ENCODE assay signal across 8 mouse cellular contexts in the genomic region with DNA sequence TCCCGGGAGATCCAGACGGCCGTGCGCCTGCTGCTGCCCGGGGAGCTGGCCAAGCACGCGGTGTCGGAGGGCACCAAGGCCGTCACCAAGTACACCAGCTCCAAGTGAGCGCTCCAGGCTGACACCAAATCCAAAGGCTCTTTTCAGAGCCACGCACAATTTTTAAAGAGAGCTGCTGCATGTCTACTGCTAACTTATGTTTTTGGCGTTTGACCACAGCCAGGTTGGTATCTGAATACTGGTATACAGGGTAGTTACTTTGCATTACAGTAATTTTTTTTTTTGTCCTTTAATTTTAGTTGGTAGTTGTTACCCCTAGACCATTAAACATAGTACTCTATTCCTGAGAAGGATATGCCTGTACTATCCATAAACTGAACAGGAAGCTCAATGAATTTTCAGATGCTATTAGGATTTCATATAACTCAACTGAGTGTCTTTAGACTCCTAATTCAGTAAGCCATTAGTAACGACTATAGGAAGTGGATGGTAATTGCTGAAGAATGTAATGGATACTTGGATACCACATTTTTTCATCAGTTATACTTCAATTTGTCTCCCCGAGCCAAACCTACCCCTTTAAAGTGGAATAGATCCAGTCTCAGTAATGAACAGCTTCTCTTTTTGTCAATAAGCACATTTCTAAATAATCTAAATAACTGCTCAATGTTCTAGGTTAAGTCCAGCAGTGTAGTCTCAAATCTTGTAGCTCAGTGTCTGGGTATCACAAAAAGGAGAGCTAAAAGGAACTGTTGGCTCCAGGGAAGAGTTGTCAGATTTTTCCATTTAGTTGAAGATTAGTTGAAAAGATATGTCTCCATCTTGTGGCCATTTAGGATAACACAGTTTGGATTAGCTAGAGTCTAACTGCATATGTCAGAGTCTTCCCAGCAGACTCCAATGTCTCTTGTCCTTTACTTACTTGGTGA. TPM values are rescaled to one million over a fixed set of nuclear protein-coding genes. Genes with fewer than 3 reads are reported as not detected.
A peak's percentile ranks its signal among the peaks of the same experiment; 100 is the strongest.
DNase-seq lines count a peak whose midpoint lies in the region; ATAC-seq and TF ChIP-seq lines count a peak whose summit lies in the region.

No protein-coding gene starts in this region.

- in situ Hi-C loops in CH12.LX (cut with MboI; ENCODE audit: low pct_ligation_motif_present, low pct_unique_long_range_greater_than_20kb, low sequenced_read_pairs): loop anchor here (10.0 to 25.0 kb wide), 2 partner anchors 1381 to 1719 kb away; a partner anchor contains a TSS

- no peaks in the 10 kb centered on the region for H3K79me2 ChIP-seq in CH12.LX (replicated peaks; ENCODE audit: control insufficient read depth, extremely low read depth, insufficient read depth, poor library complexity, severe bottlenecking)

- dilution Hi-C loops in CH12.LX (cut with MboI; ENCODE audit: extremely low pct_ligation_motif_present, extremely low pct_unique_long_range_greater_than_20kb, low sequenced_read_pairs): no loop called here

- peak overlapping the region; percentile 14 to 35 (median 17) for H3K4me3 ChIP-seq in CH12.LX (replicated peaks in 1 of 3; ENCODE audit: low read depth in 2 of 3, low read length in 2 of 3, poor library complexity in 1 of 3)
- H3K4me3 ChIP-seq in embryonic facial prominence, embryonic 10.5 days: peak overlapping the region; percentile 57

- no peaks in the 10 kb centered on the region for H3K36me3 ChIP-seq in CH12.LX (replicated peaks in 1 of 2; ENCODE audit: control insufficient read depth in 1 of 2, insufficient read depth in 1 of 2, low read length in 1 of 2)
- no peaks in the 10 kb centered on the region for H3K36me3 ChIP-seq in embryonic facial prominence, embryonic 10.5 days (replicated peaks)

- peak overlapping the region; percentile 67; the same call in 1 of the 2 replicates for H3K4me2 ChIP-seq in CH12.LX (ENCODE audit: insufficient read depth, low read depth, poor library complexity, severe bottlenecking)

- TF ChIP-seq EP300 in CH12.LX (IDR thresholded peaks at IDR 0.05; ENCODE audit: low read length): no peak

- peak; percentile 84 for TF ChIP-seq POLR2A in CH12.LX (IDR thresholded peaks at IDR 0.05; ENCODE audit: low read depth, low read length)

- peak; percentile 27 to 67; a peak in 3 of 4 replicates for TF ChIP-seq CTCF in CH12.LX (conservative IDR thresholded peaks at IDR 0.05 in 1 of 2, IDR thresholded peaks at IDR 0.05 in 1 of 2; ENCODE audit: low read depth in 2 of 2, low read length in 2 of 2)

- peak; percentile 32 for ATAC-seq in megakaryocyte-erythroid progenitor cell, adult 5-6 weeks (replicated peaks; ENCODE audit: low FRiP score, low TSS enrichment, poor library complexity, severe bottlenecking)

- H3K9ac ChIP-seq in CH12.LX (ENCODE audit: insufficient read depth, low read depth): peak overlapping the region; percentile 63

- peaks cover 0 to 49% of the 10 kb centered on the region in 2 experiments; a peak in 2 of 4 replicates for H3K4me1 ChIP-seq in CH12.LX (ENCODE audit: control insufficient read depth in 1 of 2, insufficient read depth in 2 of 2)
- peaks cover 15% of the 10 kb centered on the region for H3K4me1 ChIP-seq in embryonic facial prominence, embryonic 10.5 days

- TF ChIP-seq RAD21 in CH12.LX (IDR thresholded peaks at IDR 0.05; ENCODE audit: low read depth, low read length): no peak

- peak; percentile 38 for DNase-seq in gastrocnemius, adult 18-20 months (ENCODE audit: low spot score)
- DNase-seq in gastrocnemius, postnatal 25 days: no peak
- DNase-seq in CH12.LX (ENCODE audit: extremely low read depth): peak; percentile 82
- peak; percentile 46 for DNase-seq in embryonic facial prominence, embryonic 10.5 days (ENCODE audit: low spot score)
- peak; percentile 86 for DNase-seq in hindlimb bud, embryonic 11.5 days (ENCODE audit: extremely low spot score, low read depth, low spot score)
- no peak for DNase-seq in yolk sac, embryonic 10.5 days (ENCODE audit: low spot score)
- no peak for DNase-seq in adrenal gland, postnatal 4 days (ENCODE audit: low spot score in 2 of 2)

- WGBS in embryonic facial prominence, embryonic 10.5 days: under 1% methylated on average over 14 of the region's 14 CpGs

- no peaks in the 10 kb centered on the region for H3K27me3 ChIP-seq in CH12.LX (replicated peaks)
- H3K27me3 ChIP-seq in embryonic facial prominence, embryonic 10.5 days (replicated peaks; ENCODE audit: low read depth, poor library complexity, severe bottlenecking): no peaks in the 10 kb centered on the region

- peak overlapping the region; percentile 75 for H3K27ac ChIP-seq in CH12.LX (ENCODE audit: insufficient read depth, low read depth)
- peak overlapping the region; percentile 80 for H3K27ac ChIP-seq in embryonic facial prominence, embryonic 10.5 days (replicated peaks)

- H3K9me3 ChIP-seq in CH12.LX (replicated peaks; ENCODE audit: low read length): no peaks in the 10 kb centered on the region
- no peaks in the 10 kb centered on the region for H3K9me3 ChIP-seq in embryonic facial prominence, embryonic 10.5 days

TF ChIP-seq in CH12.LX, 34 proteins besides CTCF, POLR2A, EP300 and RAD21 (continues in another document):
- TF ChIP-seq MAX (IDR thresholded peaks at IDR 0.05; ENCODE audit: low read length) (no peak), SIN3A (IDR thresholded peaks at IDR 0.05; ENCODE audit: low read length) (peak; percentile 62; the same call in 1 of the 2 replicates), ZMIZ1 (IDR thresholded peaks at IDR 0.05; ENCODE audit: low read depth, low read length) (peak; percentile 98), ZNF384 (IDR thresholded peaks at IDR 0.05; ENCODE audit: low read depth, low read length) (peak; percentile 42; the same call in 1 of the 2 replicates), GABPA (IDR thresholded peaks at IDR 0.05; ENCODE audit: insufficient replicate concordance, low read depth, low read length) (no peak), E2F4 (IDR thresholded peaks at IDR 0.05; ENCODE audit: insufficient replicate concordance, low read depth, low read length) (no peak), NELFE (IDR thresholded peaks at IDR 0.05; ENCODE audit: low read depth, low read length) (peak; percentile 89; the same call in 1 of the 2 replicates), IRF4 (IDR thresholded peaks at IDR 0.05; ENCODE audit: low read depth, low read length) (no peak), TCF12 (IDR thresholded peaks at IDR 0.05; ENCODE audit: low read depth, low read length) (no peak)

RNA-seq across cellular contexts. Expression of a gene that starts 0.8 kb away (rescaled TPM):
- total RNA-seq in gastrocnemius, adult 18-20 months (2021): 1 to 10 TPM; 2.4 to 2.7 TPM
- 10 to 100 TPM in 1 of 2 experiments, 1 to 10 TPM in 1; 5.3 to 14.5 TPM for total RNA-seq in gastrocnemius, postnatal 25 days (2021)
- total RNA-seq in CH12.LX (2012; rRNA removed) (1,723 and 1,790 TPM in 2 replicates), CH12.LX (2014; rRNA removed) (23.2 and 23.8 TPM in 2 replicates)
- polyA plus RNA-seq in CH12.LX (2012; ENCODE audit: insufficient read length, low read depth): 0.72 and 2.5 TPM in 2 replicates
- polyA plus RNA-seq in embryonic facial prominence, embryonic 10.5 days (2016; fragmentation: Nextera tagmentation; extraction: Ambion mirVana): 12.4 and 15.1 TPM in 2 replicates
- 238 and 405 TPM in 2 replicates for total RNA-seq in megakaryocyte-erythroid progenitor cell, adult 5-6 weeks (2014; fragmentation: Nextera tagmentation)
- total RNA-seq in megakaryocyte-erythroid progenitor cell, adult 5-6 weeks (2017): 313 and 664 TPM in 2 replicates
- 100 to 1,000 TPM; 290 to 321 TPM for total RNA-seq in adrenal gland, postnatal 4 days (2021)

RNA-seq across cellular contexts. Expression of a gene that starts 1.0 kb away (rescaled TPM):
- 1 to 10 TPM; 2.5 to 2.9 TPM for total RNA-seq in gastrocnemius, adult 18-20 months (2021)
- 10 to 100 TPM in 1 of 2 experiments, 1 to 10 TPM in 1; 3.5 to 16.1 TPM for total RNA-seq in gastrocnemius, postnatal 25 days (2021)
- total RNA-seq in CH12.LX (2012; rRNA removed) (576 and 708 TPM in 2 replicates), CH12.LX (2014; rRNA removed) (21.8 and 22.0 TPM in 2 replicates)
- 7.3 and 13.0 TPM in 2 replicates for polyA plus RNA-seq in CH12.LX (2012; ENCODE audit: insufficient read length, low read depth)
- polyA plus RNA-seq in embryonic facial prominence, embryonic 10.5 days (2016; fragmentation: Nextera tagmentation; extraction: Ambion mirVana): 75.8 and 77.8 TPM in 2 replicates
- 19.5 and 69.6 TPM in 2 replicates for total RNA-seq in megakaryocyte-erythroid progenitor cell, adult 5-6 weeks (2014; fragmentation: Nextera tagmentation)
- 882 and 1,306 TPM in 2 replicates for total RNA-seq in megakaryocyte-erythroid progenitor cell, adult 5-6 weeks (2017)
- 100 to 1,000 TPM; 373 to 414 TPM for total RNA-seq in adrenal gland, postnatal 4 days (2021)

RNA-seq across cellular contexts. Expression of a gene that starts 2.6 kb away (rescaled TPM):
- 10 to 100 TPM; 27.1 to 27.8 TPM for total RNA-seq in gastrocnemius, adult 18-20 months (2021)
- total RNA-seq in gastrocnemius, postnatal 25 days (2021): 10 to 100 TPM; 30.9 to 31.7 TPM
- total RNA-seq in CH12.LX (2012; rRNA removed) (768 and 812 TPM in 2 replicates), CH12.LX (2014; rRNA removed) (29.9 and 35.7 TPM in 2 replicates)
- polyA plus RNA-seq in CH12.LX (2012; ENCODE audit: insufficient read length, low read depth): 6.4 TPM in 2 replicates
- 37.1 and 38.7 TPM in 2 replicates for polyA plus RNA-seq in embryonic facial prominence, embryonic 10.5 days (2016; fragmentation: Nextera tagmentation; extraction: Ambion mirVana)
- total RNA-seq in megakaryocyte-erythroid progenitor cell, adult 5-6 weeks (2014; fragmentation: Nextera tagmentation): 56.5 and 110 TPM in 2 replicates
- 136 and 141 TPM in 2 replicates for total RNA-seq in megakaryocyte-erythroid progenitor cell, adult 5-6 weeks (2017)
- total RNA-seq in adrenal gland, postnatal 4 days (2021): 100 to 1,000 TPM; 221 to 240 TPM

RNA-seq across cellular contexts. Expression of a gene that starts 8.1 kb away (rescaled TPM):
- 1 to 10 TPM; 2.1 to 3.6 TPM for total RNA-seq in gastrocnemius, adult 18-20 months (2021)
- 10 to 100 TPM; 13.9 to 29.0 TPM for total RNA-seq in gastrocnemius, postnatal 25 days (2021)
- total RNA-seq in CH12.LX (2012; rRNA removed): 2,586 and 2,636 TPM in 2 replicates
- total RNA-seq in CH12.LX (2014; rRNA removed): 38.2 and 47.2 TPM in 2 replicates
- 3.7 and 8.1 TPM in 2 replicates for polyA plus RNA-seq in CH12.LX (2012; ENCODE audit: insufficient read length, low read depth)
- polyA plus RNA-seq in embryonic facial prominence, embryonic 10.5 days (2016; fragmentation: Nextera tagmentation; extraction: Ambion mirVana): 8.5 and 10.0 TPM in 2 replicates
- 142 and 423 TPM in 2 replicates for total RNA-seq in megakaryocyte-erythroid progenitor cell, adult 5-6 weeks (2014; fragmentation: Nextera tagmentation)
- 812 and 1,118 TPM in 2 replicates for total RNA-seq in megakaryocyte-erythroid progenitor cell, adult 5-6 weeks (2017)
- total RNA-seq in adrenal gland, postnatal 4 days (2021): 100 to 1,000 TPM; 500 to 615 TPM

RNA-seq across cellular contexts. Expression of a gene that starts 8.4 kb away (rescaled TPM):
- total RNA-seq in gastrocnemius, adult 18-20 months (2021): 1 to 10 TPM; 1.6 to 2.2 TPM
- 1 to 10 TPM; 2.9 to 7.7 TPM for total RNA-seq in gastrocnemius, postnatal 25 days (2021)
- total RNA-seq in CH12.LX (2012; rRNA removed) (628 and 652 TPM in 2 replicates), CH12.LX (2014; rRNA removed) (4.9 and 8.1 TPM in 2 replicates)
- polyA plus RNA-seq in CH12.LX (2012; ENCODE audit: insufficient read length, low read depth): 2.3 and 4.5 TPM in 2 replicates
- 8.0 and 8.8 TPM in 2 replicates for polyA plus RNA-seq in embryonic facial prominence, embryonic 10.5 days (2016; fragmentation: Nextera tagmentation; extraction: Ambion mirVana)
- 11.1 TPM in 1 of 2 replicates, not detected in the other for total RNA-seq in megakaryocyte-erythroid progenitor cell, adult 5-6 weeks (2014; fragmentation: Nextera tagmentation)
- total RNA-seq in megakaryocyte-erythroid progenitor cell, adult 5-6 weeks (2017): 482 and 578 TPM in 2 replicates
- 100 to 1,000 TPM; 349 to 449 TPM for total RNA-seq in adrenal gland, postnatal 4 days (2021)

Comparison
In these comparisons a context has a peak if more than half of its experiments do, and no peak if none do; other contexts are left out.
1. DNase-seq: peak in gastrocnemius, adult 18-20 months (single experiment), CH12.LX (single experiment), embryonic facial prominence, embryonic 10.5 days (single experiment) and hindlimb bud, embryonic 11.5 days (single experiment); none in gastrocnemius, postnatal 25 days (single experiment), yolk sac, embryonic 10.5 days (single experiment) and adrenal gland, postnatal 4 days (0 of 2).